Comparison of ENCODE assay signal across 18 mouse cellular contexts in the genomic region with DNA sequence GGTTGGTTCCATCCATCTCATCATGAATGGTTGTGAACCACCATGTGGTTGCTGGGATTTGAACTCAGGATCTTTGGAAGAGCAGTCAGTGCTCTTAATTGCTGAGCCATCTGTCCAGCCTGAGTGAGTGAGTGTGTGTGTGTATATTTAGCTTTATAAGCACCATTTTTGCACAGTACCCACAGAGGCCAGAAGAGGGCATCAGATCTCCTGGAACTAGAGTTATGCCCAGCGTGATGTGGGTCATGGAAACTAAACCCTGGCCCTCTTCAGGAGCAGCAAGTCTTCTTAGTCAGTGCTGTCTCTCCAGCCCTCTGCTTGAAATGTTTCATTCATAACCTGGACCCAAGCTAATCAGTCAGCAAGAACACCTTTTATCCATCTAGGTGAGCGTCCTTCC. TPM values are rescaled to one million over a fixed set of nuclear protein-coding genes. Genes with fewer than 3 reads are reported as not detected.
DNase-seq lines count a peak whose midpoint lies in the region; ATAC-seq and TF ChIP-seq lines count a peak whose summit lies in the region.
"Had no signal": no experiment of that assay in that cellular context is flagged by ENCODE, and none has a peak within 500 bp of the region (broad histone marks: within the 10 kb centered on the region; RNA-seq: fewer than 3 reads in every experiment).

No protein-coding gene starts in this region.

- ATAC-seq in intestine, postnatal 0 days = no peak
- no peak for ATAC-seq in intestine, embryonic 15.5 days
- no peak for ATAC-seq in midbrain, postnatal 0 days (ENCODE audit: low FRiP score)
- no peak for ATAC-seq in midbrain, embryonic 11.5 days (ENCODE audit: low FRiP score)
- ATAC-seq in Patski = no peak
- ATAC-seq: CD4-positive, CD25-positive, alpha-beta regulatory T cell, adult 4 months; intestine, embryonic 16.5 days; midbrain, embryonic 15.5 days had no signal

- no peaks in the 10 kb centered on the region for H3K36me3 ChIP-seq in intestine, postnatal 0 days (ENCODE audit: control insufficient read depth, insufficient read depth)
- H3K36me3 ChIP-seq in intestine, embryonic 15.5 days = no peaks in the 10 kb centered on the region
- peaks cover 14% of the 10 kb centered on the region for H3K36me3 ChIP-seq in midbrain, postnatal 0 days (ENCODE audit: insufficient read depth, low read length)
- H3K36me3 ChIP-seq in midbrain, embryonic 11.5 days (ENCODE audit: control insufficient read depth, insufficient read depth, low read length) = peaks cover 20% of the 10 kb centered on the region
- H3K36me3 ChIP-seq: heart, embryonic 15.5 days; lung, embryonic 15.5 days had no signal

- no peaks in the 10 kb centered on the region for H3K4me1 ChIP-seq in intestine, postnatal 0 days (replicated peaks; ENCODE audit: control insufficient read depth, insufficient read depth, low read length)
- no peaks in the 10 kb centered on the region for H3K4me1 ChIP-seq in intestine, embryonic 15.5 days (replicated peaks)
- H3K4me1 ChIP-seq in midbrain, postnatal 0 days (ENCODE audit: insufficient read depth, low read length) = no peaks in the 10 kb centered on the region
- no peaks in the 10 kb centered on the region for H3K4me1 ChIP-seq in midbrain, embryonic 11.5 days (ENCODE audit: control insufficient read depth, insufficient read depth, low read length)

- no peak overlapping the region for H3K4me3 ChIP-seq in intestine, postnatal 0 days (ENCODE audit: low read depth, low read length)
- no peak overlapping the region for H3K4me3 ChIP-seq in intestine, embryonic 15.5 days (replicated peaks)
- no peak overlapping the region for H3K4me3 ChIP-seq in midbrain, postnatal 0 days (ENCODE audit: low read depth, low read length)
- H3K4me3 ChIP-seq in midbrain, embryonic 11.5 days (ENCODE audit: low read depth, low read length) = no peak overlapping the region
- H3K4me3 ChIP-seq: heart, adult 2 months; heart, embryonic 15.5 days; lung, embryonic 15.5 days; midbrain, embryonic 15.5 days had no signal

- H3K9me3 ChIP-seq in intestine, postnatal 0 days (ENCODE audit: control insufficient read depth) = 0 out of 2 replicates have a peak, but pooled peaks cover 6% of the 10 kb centered on the region
- no peaks in the 10 kb centered on the region for H3K9me3 ChIP-seq in intestine, embryonic 15.5 days
- H3K9me3 ChIP-seq in midbrain, postnatal 0 days (ENCODE audit: low read length) = no peaks in the 10 kb centered on the region
- H3K9me3 ChIP-seq in midbrain, embryonic 11.5 days (ENCODE audit: control insufficient read depth, low read length) = peaks cover 2% of the 10 kb centered on the region; the same call in 1 of the 2 replicates
- H3K9me3 ChIP-seq: heart, embryonic 15.5 days; lung, embryonic 15.5 days; midbrain, embryonic 15.5 days had no signal

- in situ Hi-C loops in Patski (cut with MboI; ENCODE audit: low pct_unique_long_range_greater_than_20kb) = no loop called here

- POLR2A ChIA-PET in Patski (lab: Charles Lee) = no interaction called here

- CTCF ChIA-PET in Patski (lab: Charles Lee) = interaction anchor here (0.8 kb wide), 1 partner anchor 16 kb away, joined by 3 read pairs; no protein-coding TSS in a partner anchor

- no peak overlapping the region for H3K9ac ChIP-seq in intestine, postnatal 0 days (ENCODE audit: low read depth, low read length)
- no peak overlapping the region for H3K9ac ChIP-seq in intestine, embryonic 15.5 days
- no peak overlapping the region for H3K9ac ChIP-seq in midbrain, postnatal 0 days (replicated peaks; ENCODE audit: low read length, poor library complexity, severe bottlenecking)
- no peak overlapping the region for H3K9ac ChIP-seq in midbrain, embryonic 11.5 days (ENCODE audit: low read length)
- H3K9ac ChIP-seq: heart, embryonic 15.5 days; lung, embryonic 15.5 days; midbrain, embryonic 15.5 days had no signal

- H3K27me3 ChIP-seq in intestine, postnatal 0 days (replicated peaks; ENCODE audit: control insufficient read depth, insufficient read depth, low read length) = no peaks in the 10 kb centered on the region
- H3K27me3 ChIP-seq in intestine, embryonic 15.5 days (replicated peaks) = no peaks in the 10 kb centered on the region
- H3K27me3 ChIP-seq in midbrain, postnatal 0 days (ENCODE audit: insufficient read depth, low read length) = no peaks in the 10 kb centered on the region
- H3K27me3 ChIP-seq in midbrain, embryonic 11.5 days (ENCODE audit: control insufficient read depth, insufficient read depth, low read length) = no peaks in the 10 kb centered on the region
- H3K27me3 ChIP-seq in Patski = no peaks in the 10 kb centered on the region
- H3K27me3 ChIP-seq: heart, embryonic 15.5 days; lung, embryonic 15.5 days; midbrain, embryonic 15.5 days had no signal

- 97% methylated on average over 2 of the region's 2 CpGs for WGBS in intestine, postnatal 0 days
- 94% methylated on average over 2 of the region's 2 CpGs for WGBS in intestine, embryonic 15.5 days
- WGBS in midbrain, postnatal 0 days = 95% methylated on average over 2 of the region's 2 CpGs
- WGBS in midbrain, embryonic 11.5 days = 88% methylated on average over 2 of the region's 2 CpGs

- no peak for DNase-seq in midbrain, postnatal 0 days (ENCODE audit: low spot score)
- DNase-seq in midbrain, embryonic 11.5 days (ENCODE audit: low spot score, missing footprints) = no peak
- DNase-seq in Patski (ENCODE audit: low read depth, low spot score) = no peak
- no peak for DNase-seq in urinary bladder, postnatal 25 days (ENCODE audit: low spot score)
- DNase-seq in adrenal gland, adult 8-10 months = no peak
- DNase-seq: adrenal gland, postnatal 36 days; cerebellum, adult 8-10 months; gastrocnemius, postnatal 10 days; heart, adult 2 months; kidney, postnatal 10 days; right cerebral cortex, postnatal 14 days had no signal

- no peak overlapping the region for H3K27ac ChIP-seq in intestine, postnatal 0 days (ENCODE audit: low read depth, low read length)
- H3K27ac ChIP-seq in intestine, embryonic 15.5 days = no peak overlapping the region
- no peak overlapping the region for H3K27ac ChIP-seq in midbrain, postnatal 0 days (ENCODE audit: low read depth, low read length)
- no peak overlapping the region for H3K27ac ChIP-seq in midbrain, embryonic 11.5 days (ENCODE audit: low read depth, low read length)
- H3K27ac ChIP-seq: heart, adult 2 months; heart, embryonic 15.5 days; lung, embryonic 15.5 days; midbrain, embryonic 15.5 days had no signal

- peak; percentile 31 for TF ChIP-seq CTCF in intestine, postnatal 0 days (IDR thresholded peaks at IDR 0.05; ENCODE audit: low read depth)
- TF ChIP-seq CTCF in midbrain, postnatal 0 days (IDR thresholded peaks at IDR 0.05) = peak; percentile 34; the same call in 1 of the 2 replicates
- peak; percentile 43 for TF ChIP-seq CTCF in Patski (IDR thresholded peaks at IDR 0.05)

- no peak overlapping the region for H3K4me2 ChIP-seq in intestine, postnatal 0 days (replicated peaks; ENCODE audit: low read depth)
- no peak overlapping the region for H3K4me2 ChIP-seq in intestine, embryonic 15.5 days (replicated peaks)
- no peak overlapping the region for H3K4me2 ChIP-seq in midbrain, postnatal 0 days (ENCODE audit: low read depth, low read length, poor library complexity, severe bottlenecking)
- H3K4me2 ChIP-seq in midbrain, embryonic 11.5 days = no peak overlapping the region
- H3K4me2 ChIP-seq: heart, embryonic 15.5 days; lung, embryonic 15.5 days; midbrain, embryonic 15.5 days had no signal

RNA-seq across cellular contexts. Expression of gene Ypel1, which starts 6.8 kb away (rescaled TPM):
- 3.4 and 3.6 TPM in 2 replicates for polyA plus RNA-seq in intestine, postnatal 0 days (2015; fragmentation: Nextera tagmentation; extraction: Ambion mirVana)
- polyA plus RNA-seq in intestine, embryonic 15.5 days (2015; fragmentation: Nextera tagmentation; extraction: Ambion mirVana) = 13.7 and 17.1 TPM in 2 replicates
- total RNA-seq in midbrain, postnatal 0 days (2014; rRNA removed) = 63.5 and 71.0 TPM in 2 replicates
- polyA plus RNA-seq in midbrain, postnatal 0 days (2015; fragmentation: Nextera tagmentation; extraction: Ambion mirVana) = 91.9 and 100 TPM in 2 replicates
- 123 and 127 TPM in 2 replicates for polyA plus RNA-seq in midbrain, embryonic 11.5 days (2014; fragmentation: Nextera tagmentation; extraction: Ambion mirVana)
- polyA plus RNA-seq in Patski (2021) = 3.8 TPM
- 10 to 100 TPM in 2 of 4 experiments, 1 to 10 TPM in 2; 7.4 to 12.2 (median 10.2) TPM for total RNA-seq in adrenal gland, adult 8-10 months (2022)

RNA-seq across cellular contexts. Expression of gene Ppil2, which starts 34.8 kb away (rescaled TPM):
- 71.9 and 78.7 TPM in 2 replicates for polyA plus RNA-seq in intestine, postnatal 0 days (2015; fragmentation: Nextera tagmentation; extraction: Ambion mirVana)
- polyA plus RNA-seq in intestine, embryonic 15.5 days (2015; fragmentation: Nextera tagmentation; extraction: Ambion mirVana) = 121 and 129 TPM in 2 replicates
- total RNA-seq in midbrain, postnatal 0 days (2014; rRNA removed) = 87.0 and 88.2 TPM in 2 replicates
- polyA plus RNA-seq in midbrain, postnatal 0 days (2015; fragmentation: Nextera tagmentation; extraction: Ambion mirVana) = 100 and 108 TPM in 2 replicates
- polyA plus RNA-seq in midbrain, embryonic 11.5 days (2014; fragmentation: Nextera tagmentation; extraction: Ambion mirVana) = 142 and 147 TPM in 2 replicates
- polyA plus RNA-seq in Patski (2021) = 77.7 TPM
- 100 to 1,000 TPM in 3 of 4 experiments, 10 to 100 TPM in 1; 99.4 to 120 (median 106) TPM for total RNA-seq in adrenal gland, adult 8-10 months (2022)

RNA-seq across cellular contexts. Expression of gene 2610318N02Rik, which starts 48.7 kb away (rescaled TPM):
- 7.1 and 7.9 TPM in 2 replicates for polyA plus RNA-seq in intestine, postnatal 0 days (2015; fragmentation: Nextera tagmentation; extraction: Ambion mirVana)
- polyA plus RNA-seq in intestine, embryonic 15.5 days (2015; fragmentation: Nextera tagmentation; extraction: Ambion mirVana) = 34.5 and 39.0 TPM in 2 replicates
- total RNA-seq in midbrain, postnatal 0 days (2014; rRNA removed) = 4.3 and 4.5 TPM in 2 replicates
- polyA plus RNA-seq in midbrain, postnatal 0 days (2015; fragmentation: Nextera tagmentation; extraction: Ambion mirVana) = 5.3 and 5.9 TPM in 2 replicates
- 94.9 and 108 TPM in 2 replicates for polyA plus RNA-seq in midbrain, embryonic 11.5 days (2014; fragmentation: Nextera tagmentation; extraction: Ambion mirVana)
- 2.7 TPM for polyA plus RNA-seq in Patski (2021)
- total RNA-seq in adrenal gland, adult 8-10 months (2022) = 1 to 10 TPM in 2 of 4 experiments, under 1 TPM in 2; 0.62 to 1.5 (median 1.1) TPM
- total RNA-seq: heart, adult 2 months had no signal

RNA-seq across cellular contexts. Expression of gene Sdf2l1, which starts 55.9 kb away (rescaled TPM):
- 67.9 and 70.3 TPM in 2 replicates for polyA plus RNA-seq in intestine, postnatal 0 days (2015; fragmentation: Nextera tagmentation; extraction: Ambion mirVana)
- polyA plus RNA-seq in intestine, embryonic 15.5 days (2015; fragmentation: Nextera tagmentation; extraction: Ambion mirVana) = 134 and 192 TPM in 2 replicates
- total RNA-seq in midbrain, postnatal 0 days (2014; rRNA removed) = 8.3 and 18.6 TPM in 2 replicates
- 11.5 and 11.8 TPM in 2 replicates for polyA plus RNA-seq in midbrain, postnatal 0 days (2015; fragmentation: Nextera tagmentation; extraction: Ambion mirVana)
- 59.7 and 62.9 TPM in 2 replicates for polyA plus RNA-seq in midbrain, embryonic 11.5 days (2014; fragmentation: Nextera tagmentation; extraction: Ambion mirVana)
- polyA plus RNA-seq in Patski (2021) = 40.8 TPM
- 10 to 100 TPM; 25.5 to 54.1 (median 34.4) TPM for total RNA-seq in adrenal gland, adult 8-10 months (2022)
